Mouse (Mus musculus) olfactory bulb, adult 2 months (tissue): ENCODE measurements at regions not wholly inside any gene's neighbourhood (a gene's known extent, or its start where the extent isn't known, plus 50 kb on each side); places are given as distances from the start of the nearest gene placed in this dataset.

ENCODE experiments used
- H3K27ac ChIP-seq: fragments of 200-500 bp; 2 replicates; pipeline ENCODE4 v1.5.1; 2012; ENCODE audit warnings: low read depth, low read length; ENCODE audit not compliant: insufficient read depth
- H3K4me1 ChIP-seq: fragments of 200-500 bp; 2 replicates; pipeline ENCODE4 v1.6.1; 2012; ENCODE audit warnings: low read length; ENCODE audit not compliant: control insufficient read depth, insufficient read depth
- H3K4me3 ChIP-seq: fragments of 200-500 bp; 2 replicates; pipeline ENCODE4 v1.5.1; 2012; ENCODE audit warnings: mild to moderate bottlenecking, low read depth, low read length, moderate library complexity; ENCODE audit not compliant: insufficient read depth
- CTCF ChIP-seq: fragments of 200-500 bp; IDR thresholded peaks from 2 replicates; pipeline ENCODE4 v1.5.1; 2012; ENCODE audit warnings: low read depth, mild to moderate bottlenecking, low read length, moderate library complexity; ENCODE audit not compliant: insufficient read depth
- POLR2A ChIP-seq: fragments of 200-500 bp; IDR thresholded peaks from 2 replicates; pipeline ENCODE4 v1.6.1; 2012; ENCODE audit warnings: mild to moderate bottlenecking, low read depth, low read length, moderate library complexity; ENCODE audit not compliant: insufficient read depth
- WGBS: fragments of 180-500 bp; shearing (Covaris S2); methylation state at CpG from one replicate; pipeline ENCODE4 v1.1.7; 2018; 5-methylcytosine and 5-hydroxymethylcytosine counted together

DNA sequence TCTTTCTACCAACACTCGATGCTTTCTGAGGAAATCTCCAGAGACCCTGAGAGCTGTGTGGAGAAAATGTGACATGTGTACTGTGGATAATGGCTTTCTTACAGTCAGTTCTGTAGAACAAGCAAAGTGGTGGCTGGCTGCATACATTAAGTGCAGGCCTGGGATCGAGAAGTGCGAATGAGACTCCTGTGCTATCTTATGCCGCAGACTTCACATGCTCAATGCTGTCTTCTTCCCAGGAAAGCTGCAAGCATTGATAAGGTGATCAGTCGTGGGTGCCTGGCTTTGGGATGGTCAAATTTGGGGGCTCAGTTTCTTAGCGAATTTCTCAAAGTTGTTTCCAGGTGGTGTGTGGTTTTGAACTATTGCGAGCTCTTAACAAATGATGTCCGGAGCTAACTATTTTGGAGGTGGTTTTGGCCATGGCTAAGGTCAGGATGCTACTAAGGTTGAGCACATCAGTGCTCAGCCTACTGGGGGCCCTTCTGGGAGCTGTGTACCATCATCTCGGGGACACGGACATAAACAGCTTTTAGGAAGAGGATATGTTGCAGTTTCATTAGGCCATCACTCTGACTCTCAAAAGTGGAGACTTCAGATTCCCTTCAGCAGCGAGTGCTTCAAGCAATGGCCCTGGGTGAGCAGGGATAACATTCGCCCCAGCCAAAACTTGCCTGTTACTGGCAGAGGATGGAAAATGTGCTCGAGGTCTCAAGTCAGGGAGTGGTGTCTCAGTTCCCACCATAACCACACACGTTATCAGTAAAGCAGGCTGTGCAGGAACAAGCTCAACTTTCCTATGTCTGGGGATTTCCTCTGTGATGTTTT is 646.7 kb downstream of the Zfp706 start:
- TF ChIP-seq CTCF (no peak), POLR2A (no peak)
- H3K4me3 ChIP-seq, result no peak overlapping the region
- no peaks in the 10 kb centered on the region for H3K4me1 ChIP-seq
- H3K27ac ChIP-seq, result no peak overlapping the region
- 72% methylated on average over 14 of the region's 14 CpGs for WGBS

GRCm38 (mm10) chr15:36355851-36356250 is 651.7 kb downstream of the Zfp706 start:
- no peak for TF ChIP-seq CTCF
- no peak for TF ChIP-seq POLR2A
- 93% methylated on average over 9 of the region's 9 CpGs for WGBS
- no peak overlapping the region for H3K4me3 ChIP-seq
- no peak overlapping the region for H3K27ac ChIP-seq
- H3K4me1 ChIP-seq, result no peaks in the 10 kb centered on the region

GRCm38 (mm10) chr15:36354545-36354944 is 653.0 kb downstream of the Zfp706 start:
- 85% methylated on average over 6 of the region's 6 CpGs for WGBS
- Histone ChIP-seq H3K4me1 (no peaks in the 10 kb centered on the region), H3K27ac (no peak overlapping the region), H3K4me3 (no peak overlapping the region)
- no peak for TF ChIP-seq CTCF
- no peak for TF ChIP-seq POLR2A

- no peak for TF ChIP-seq CTCF
- no peak for TF ChIP-seq POLR2A
- 89% methylated on average over 3 of the region's 3 CpGs for WGBS
These were observed 653.8 kb downstream of the Zfp706 start for GRCm38 (mm10) chr15:36353793-36354192.

DNA sequence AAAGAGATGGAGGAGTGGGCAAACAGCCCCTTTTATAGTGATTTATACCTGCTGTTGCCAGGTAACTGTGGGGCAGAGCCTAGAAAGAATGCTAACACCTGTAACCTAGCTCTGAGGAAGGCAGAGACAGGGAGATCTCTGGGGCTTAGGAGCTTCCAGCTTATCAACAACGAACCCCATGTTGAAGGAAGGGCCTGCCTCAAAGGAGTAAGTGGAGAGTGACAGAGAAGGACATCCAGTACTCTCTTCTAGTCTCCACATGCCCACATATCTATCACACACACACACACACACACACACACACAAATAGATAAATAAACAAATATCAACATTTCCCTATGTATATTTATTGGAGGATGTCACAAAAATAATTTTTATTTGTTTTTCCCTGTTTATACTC is 654.6 kb downstream of the Zfp706 start:
- WGBS, result 95% methylated on average over 1 of the region's 1 CpGs
- no peak for TF ChIP-seq POLR2A
- no peak for TF ChIP-seq CTCF
- H3K4me3 ChIP-seq, result no peak overlapping the region
- H3K4me1 ChIP-seq, result no peaks in the 10 kb centered on the region
- no peak overlapping the region for H3K27ac ChIP-seq

More at GRCm38 (mm10) chr15:36353793-36354192, 653.8 kb downstream of the Zfp706 start:
- H3K4me3 ChIP-seq, result no peak overlapping the region
- H3K4me1 ChIP-seq, result no peaks in the 10 kb centered on the region
- no peak overlapping the region for H3K27ac ChIP-seq

DNA sequence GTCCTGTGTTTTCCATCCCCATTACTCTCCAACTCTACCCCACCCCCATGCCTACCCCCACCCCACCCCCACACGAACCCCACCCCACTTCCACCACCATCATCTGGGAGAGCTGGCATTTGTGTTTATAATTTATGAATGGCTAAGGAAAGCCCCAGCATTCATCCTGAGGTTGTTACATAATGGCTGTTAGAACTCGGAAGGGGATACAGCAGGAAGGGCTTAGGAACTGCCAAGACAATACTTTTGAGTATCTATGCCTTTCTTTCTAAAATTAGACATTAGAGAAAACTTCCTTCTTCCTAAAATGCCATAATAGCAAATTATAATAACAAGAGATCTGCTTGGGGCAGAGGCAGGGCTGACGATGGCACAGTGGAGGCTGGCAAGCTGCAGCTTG is 655.9 kb downstream of the Zfp706 start:
- 18% methylated on average over 3 of the region's 3 CpGs for WGBS
- no peaks in the 10 kb centered on the region for H3K4me1 ChIP-seq
- H3K27ac ChIP-seq, result no peak overlapping the region
- no peak overlapping the region for H3K4me3 ChIP-seq
- no peak for TF ChIP-seq CTCF
- no peak for TF ChIP-seq POLR2A

DNA sequence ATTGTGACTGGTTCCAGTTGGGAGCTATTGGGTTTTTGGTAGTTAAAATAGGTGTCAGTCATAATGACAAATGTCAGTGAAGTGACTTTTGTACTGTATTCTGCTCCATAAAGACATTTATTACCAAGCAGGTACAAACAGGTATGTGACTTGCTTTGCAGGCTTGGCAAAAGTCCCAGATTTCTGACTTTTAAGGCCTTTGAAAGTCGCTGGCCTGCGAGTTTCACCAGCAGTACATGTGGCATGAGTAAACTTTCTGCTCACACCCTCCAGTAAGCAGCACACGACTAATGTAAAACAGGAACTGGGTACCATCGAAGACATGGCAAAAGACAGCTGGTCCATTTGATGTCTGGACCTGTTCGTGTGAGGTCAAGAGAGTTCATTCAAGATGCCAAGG is 659.2 kb downstream of the Zfp706 start:
- Histone ChIP-seq H3K4me1 (peaks cover 5% of the 10 kb centered on the region; the same call in 1 of the 2 replicates), H3K27ac (no peak overlapping the region), H3K4me3 (no peak overlapping the region)
- TF ChIP-seq POLR2A (no peak), CTCF (no peak)
- 93% methylated on average over 5 of the region's 5 CpGs for WGBS

- 85% methylated on average over 4 of the region's 4 CpGs for WGBS
- no peak overlapping the region for H3K27ac ChIP-seq
- TF ChIP-seq POLR2A (no peak), CTCF (no peak)
- H3K4me1 ChIP-seq, result peaks cover 5% of the 10 kb centered on the region; the same call in 1 of the 2 replicates
- no peak overlapping the region for H3K4me3 ChIP-seq
These were observed 660.2 kb downstream of the Zfp706 start for GRCm38 (mm10) chr15:36347333-36347845.

GRCm38 (mm10) chr15:36346126-36346525 is 661.4 kb downstream of the Zfp706 start:
- Histone ChIP-seq H3K4me1 (peaks cover 5% of the 10 kb centered on the region; the same call in 1 of the 2 replicates), H3K27ac (no peak overlapping the region), H3K4me3 (no peak overlapping the region)
- TF ChIP-seq POLR2A, result no peak
- TF ChIP-seq CTCF, result no peak
- WGBS, result 51% methylated on average over 5 of the region's 5 CpGs
